8 mouse cellular contexts compared by ENCODE assay signal in genomic region chr11:3628999-3629491, GRCm38 (mm10). TPM values are rescaled to one million over a fixed set of nuclear protein-coding genes. Genes with fewer than 3 reads are reported as not detected.
DNase-seq lines count a peak whose midpoint lies in the region; ATAC-seq lines count a peak whose summit lies in the region.

No protein-coding gene starts in this region.

- peak overlapping the region; percentile 37 for H3K9ac ChIP-seq in forebrain, embryonic 15.5 days (replicated peaks)
- H3K9ac ChIP-seq in midbrain, embryonic 15.5 days, result peak overlapping the region; percentile 48

- peaks cover 16% of the 10 kb centered on the region for H3K27me3 ChIP-seq in forebrain, embryonic 15.5 days
- no peaks in the 10 kb centered on the region; the same call in 1 of the 2 replicates for H3K27me3 ChIP-seq in midbrain, embryonic 15.5 days (replicated peaks)

- peak overlapping the region; percentile 41 for H3K4me3 ChIP-seq in forebrain, embryonic 15.5 days
- peak overlapping the region; percentile 47 for H3K4me3 ChIP-seq in midbrain, embryonic 15.5 days

- no peak for ATAC-seq in forebrain, embryonic 15.5 days (replicated peaks)
- ATAC-seq in midbrain, embryonic 15.5 days (replicated peaks), result no peak

- peak; percentile 7 to 21 for DNase-seq in layer of hippocampus, postnatal 25 days (ENCODE audit: extremely low spot score in 1 of 2, low spot score in 1 of 2)
- no peak for DNase-seq in layer of hippocampus, adult 9-10 months (ENCODE audit: low spot score)
- DNase-seq in adrenal gland, postnatal 36 days, result peak; percentile 17 to 42
- peak; percentile 36 for DNase-seq in kidney, postnatal 14 days
- DNase-seq in thymus, postnatal 4 days, result peak; percentile 52
- DNase-seq in left cerebral cortex, adult 9 months (ENCODE audit: low spot score in 2 of 2), result no peak

- H3K4me1 ChIP-seq in forebrain, embryonic 15.5 days, result peaks cover 10% of the 10 kb centered on the region; the same call in 1 of the 2 replicates
- H3K4me1 ChIP-seq in midbrain, embryonic 15.5 days, result peaks cover 11% of the 10 kb centered on the region

- no peak overlapping the region for H3K27ac ChIP-seq in forebrain, embryonic 15.5 days (replicated peaks)
- no peak overlapping the region for H3K27ac ChIP-seq in midbrain, embryonic 15.5 days

- no peaks in the 10 kb centered on the region for H3K36me3 ChIP-seq in forebrain, embryonic 15.5 days
- H3K36me3 ChIP-seq in midbrain, embryonic 15.5 days (replicated peaks), result no peaks in the 10 kb centered on the region

- no peaks in the 10 kb centered on the region for H3K9me3 ChIP-seq in forebrain, embryonic 15.5 days
- H3K9me3 ChIP-seq in midbrain, embryonic 15.5 days, result no peaks in the 10 kb centered on the region

- peak overlapping the region; percentile 73 for H3K4me2 ChIP-seq in forebrain, embryonic 15.5 days (replicated peaks)
- H3K4me2 ChIP-seq in midbrain, embryonic 15.5 days, result peak overlapping the region; percentile 94

- WGBS in forebrain, embryonic 15.5 days, result 0% methylated on average over 30 of the region's 32 CpGs
- 2% methylated on average over 32 of the region's 32 CpGs for WGBS in midbrain, embryonic 15.5 days

RNA-seq across cellular contexts. Expression of gene Morc2a, which starts 19.9 kb away (rescaled TPM):
- 10 to 100 TPM; 33.2 to 43.9 TPM for total RNA-seq in layer of hippocampus, postnatal 25 days (2021)
- 10 to 100 TPM; 42.9 to 48.4 TPM for total RNA-seq in adrenal gland, postnatal 36 days (2021)
- polyA plus RNA-seq in forebrain, embryonic 15.5 days (2015; fragmentation: Nextera tagmentation; extraction: Ambion mirVana), result 43.4 and 44.9 TPM in 2 replicates
- 39.5 and 42.5 TPM in 2 replicates for polyA plus RNA-seq in midbrain, embryonic 15.5 days (2015; fragmentation: Nextera tagmentation; extraction: Ambion mirVana)

Comparison
In these comparisons a context has a peak if more than half of its experiments do, and no peak if none do; other contexts are left out.
1. DNase-seq: peak in layer of hippocampus, postnatal 25 days (2 of 2), adrenal gland, postnatal 36 days (2 of 2), kidney, postnatal 14 days (single experiment) and thymus, postnatal 4 days (single experiment); none in layer of hippocampus, adult 9-10 months (single experiment) and left cerebral cortex, adult 9 months (0 of 2).